Mouse (Mus musculus): ENCODE results near the gene Cog2.

DNA sequence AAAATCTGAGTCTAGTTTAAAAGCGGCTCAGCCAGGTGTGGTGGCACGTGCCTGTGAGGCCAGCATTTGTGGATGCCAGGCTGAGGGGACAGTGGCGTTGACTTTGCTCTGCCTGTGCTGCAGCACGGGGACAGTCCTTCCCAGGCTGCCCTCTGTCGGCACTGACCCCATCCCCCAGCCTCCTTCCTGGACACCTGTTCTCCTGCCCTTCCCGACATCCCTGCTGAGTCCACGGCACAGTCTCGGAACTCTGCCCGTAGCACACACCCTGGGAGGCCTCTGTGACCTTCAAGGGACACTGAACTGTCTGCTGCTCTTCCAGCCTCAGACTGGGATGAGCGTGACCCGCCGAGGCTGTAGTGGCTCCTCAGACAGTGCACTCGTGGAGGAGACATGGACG, 9.5 kb downstream of the Cog2 start:
- TF ChIP-seq CHD2 (IDR thresholded peaks at IDR 0.05; ENCODE audit: low read depth, low read length) (no peak), HCFC1 (IDR thresholded peaks at IDR 0.05; ENCODE audit: borderline replicate concordance, insufficient read depth, low read length) (no peak), MAFK (IDR thresholded peaks at IDR 0.05; ENCODE audit: insufficient read depth, low read depth, low read length) (no peak)

Data from ES-E14 (cell line).